Mouse (Mus musculus) liver, embryonic 16.5 days (tissue): ENCODE results near the gene Nr3c2. TPM values are rescaled to one million over a fixed set of nuclear protein-coding genes. Genes with fewer than 3 reads are reported as not detected.

Experiments used
- ATAC-seq: fragments of 200-750 bp; cut with Nextera tagmentation; 2 replicates; pipeline ENCODE4 v1.8.0; 2017; ENCODE audit warnings: low read depth, mild to moderate bottlenecking, moderate number of reproducible peaks, moderate library complexity
- H3K27ac ChIP-seq: fragments of 300-500 bp; sonication (generic); 2 replicates; pipeline ENCODE4 v1.5.1; 2014; ENCODE audit warnings: mild to moderate bottlenecking, low read length
- H3K27me3 ChIP-seq: fragments of 300-500 bp; sonication (generic); 2 replicates; pipeline ENCODE4 v1.6.1; 2014; ENCODE audit warnings: low read depth, low read length, mixed read lengths; ENCODE audit not compliant: control insufficient read depth, insufficient read depth
- H3K36me3 ChIP-seq: fragments of 300-500 bp; sonication (generic); 2 replicates; pipeline ENCODE4 v1.6.1; 2014; ENCODE audit warnings: mild to moderate bottlenecking; ENCODE audit not compliant: control insufficient read depth, insufficient read depth
- H3K4me1 ChIP-seq: fragments of 300-500 bp; sonication (generic); 2 replicates; pipeline ENCODE4 v1.6.1; 2014; ENCODE audit warnings: low read depth, low read length, mixed read lengths; ENCODE audit not compliant: control insufficient read depth
- H3K4me2 ChIP-seq: fragments of 300-500 bp; sonication (generic); 2 replicates; pipeline ENCODE4 v1.6.1; 2014; ENCODE audit warnings: low read depth, low read length, mixed read lengths
- H3K4me3 ChIP-seq: fragments of 300-500 bp; sonication (generic); 2 replicates; pipeline ENCODE4 v1.5.1; 2014; ENCODE audit warnings: low read depth, mild to moderate bottlenecking, low read length
- H3K9ac ChIP-seq: fragments of 300-500 bp; sonication (generic); 2 replicates; pipeline ENCODE4 v1.6.1; 2014; ENCODE audit warnings: low read depth, low read length
- H3K9me3 ChIP-seq: fragments of 300-500 bp; sonication (generic); replicated peaks from 2 replicates; pipeline ENCODE4 v1.6.1; 2016; ENCODE audit warnings: low read length; ENCODE audit not compliant: control insufficient read depth
- WGBS: fragments of 180-500 bp; shearing (Covaris S2); extraction: QIAGEN DNeasy Blood & Tissue Kit; methylation state at CpG from one replicate; pipeline ENCODE4 v1.1.7; 2014; ENCODE audit not compliant: insufficient replicate concordance; 5-methylcytosine and 5-hydroxymethylcytosine counted together
- polyA plus RNA-seq: library from polyadenylated mRNA; unstranded; fragments of >200 nt; fragmentation: Nextera tagmentation; extraction: Ambion mirVana; gene quantifications from 2 replicates; pipeline ENCODE4 v1.2.1, GENCODE M21; 2015

The Nr3c2 gene
- polyA plus RNA-seq, 1 experiment from 2014 or later, result 2.1 TPM

- Histone ChIP-seq H3K36me3 (no peaks in the 10 kb centered on the region), H3K4me2 (no peak overlapping the region), H3K9me3 (no peaks in the 10 kb centered on the region), H3K9ac (no peak overlapping the region), H3K27me3 (no peaks in the 10 kb centered on the region), H3K27ac (no peak overlapping the region), H3K4me3 (no peak overlapping the region), H3K4me1 (no peaks in the 10 kb centered on the region)
- WGBS, result 67% methylated on average over 3 of the region's 3 CpGs
- no peak for ATAC-seq
Observed at GRCm38 (mm10) chr8:77279977-77280376, 380.7 kb downstream of the Nr3c2 start.

GRCm38 (mm10) chr8:77282605-77283236, 383.5 kb downstream of the Nr3c2 start:
- Histone ChIP-seq H3K36me3 (no peaks in the 10 kb centered on the region), H3K27ac (no peak overlapping the region), H3K4me2 (no peak overlapping the region), H3K4me1 (no peaks in the 10 kb centered on the region), H3K9ac (no peak overlapping the region), H3K27me3 (no peaks in the 10 kb centered on the region), H3K9me3 (no peaks in the 10 kb centered on the region), H3K4me3 (no peak overlapping the region)
- no peak for ATAC-seq
- WGBS, result 42% methylated on average over 7 of the region's 7 CpGs

GRCm38 (mm10) chr8:77284473-77284872, 385.2 kb downstream of the Nr3c2 start:
- Histone ChIP-seq H3K36me3 (no peaks in the 10 kb centered on the region), H3K27me3 (no peaks in the 10 kb centered on the region), H3K4me1 (no peaks in the 10 kb centered on the region), H3K9ac (no peak overlapping the region), H3K9me3 (no peaks in the 10 kb centered on the region), H3K27ac (no peak overlapping the region), H3K4me2 (no peak overlapping the region), H3K4me3 (no peak overlapping the region)
- WGBS, result 60% methylated on average over 3 of the region's 3 CpGs
- ATAC-seq, result no peak

DNA sequence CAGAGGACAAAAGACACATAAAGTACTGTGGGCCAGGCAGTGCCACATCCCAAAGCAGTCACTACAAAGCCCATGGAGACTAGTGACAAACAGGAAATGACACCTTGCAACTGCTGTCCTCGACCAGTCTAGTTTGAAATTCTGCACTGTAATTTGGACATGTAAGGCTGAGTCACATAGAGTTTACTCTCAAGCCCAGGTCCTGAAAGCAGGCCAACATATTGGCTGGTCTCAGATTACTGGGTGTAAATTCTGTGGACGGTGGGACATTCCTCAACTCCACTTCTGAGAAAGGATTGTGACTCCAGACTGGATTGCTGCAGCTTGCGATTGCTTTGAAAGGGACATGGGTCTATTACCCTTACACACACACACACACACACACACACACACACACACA, 388.8 kb downstream of the Nr3c2 start:
- no peak overlapping the region for H3K4me3 ChIP-seq
- no peaks in the 10 kb centered on the region for H3K27me3 ChIP-seq
- H3K27ac ChIP-seq, result no peak overlapping the region
- no peak overlapping the region for H3K9ac ChIP-seq
- no peak overlapping the region for H3K4me2 ChIP-seq
- no peaks in the 10 kb centered on the region for H3K36me3 ChIP-seq
- ATAC-seq, result no peak
- no peaks in the 10 kb centered on the region for H3K9me3 ChIP-seq
- WGBS, result 78% methylated on average over 3 of the region's 3 CpGs
- no peaks in the 10 kb centered on the region for H3K4me1 ChIP-seq

DNA sequence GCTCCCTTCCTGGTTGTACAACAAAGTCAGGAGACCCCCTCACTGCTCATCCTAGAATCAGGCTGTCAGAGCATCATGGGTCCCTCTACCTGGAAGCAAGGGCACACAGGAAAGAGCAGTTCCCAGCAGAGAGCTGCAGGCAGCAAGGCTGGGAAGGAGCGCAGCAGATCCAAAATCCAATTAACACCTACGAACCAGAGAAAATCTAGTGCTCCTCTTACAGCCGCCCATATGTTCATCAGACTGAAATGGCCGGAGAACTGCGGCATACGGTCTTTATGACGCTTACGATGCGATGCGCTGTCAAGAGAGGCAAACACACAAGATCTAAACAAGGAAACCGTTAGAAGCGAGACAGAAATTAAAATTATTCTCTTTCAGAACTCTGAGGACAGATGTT, 389.2 kb downstream of the Nr3c2 start:
- 84% methylated on average over 12 of the region's 12 CpGs for WGBS
- Histone ChIP-seq H3K9me3 (no peaks in the 10 kb centered on the region), H3K4me2 (no peak overlapping the region), H3K4me1 (no peaks in the 10 kb centered on the region), H3K27me3 (no peaks in the 10 kb centered on the region), H3K9ac (no peak overlapping the region), H3K36me3 (no peaks in the 10 kb centered on the region), H3K27ac (no peak overlapping the region), H3K4me3 (no peak overlapping the region)
- no peak for ATAC-seq

DNA sequence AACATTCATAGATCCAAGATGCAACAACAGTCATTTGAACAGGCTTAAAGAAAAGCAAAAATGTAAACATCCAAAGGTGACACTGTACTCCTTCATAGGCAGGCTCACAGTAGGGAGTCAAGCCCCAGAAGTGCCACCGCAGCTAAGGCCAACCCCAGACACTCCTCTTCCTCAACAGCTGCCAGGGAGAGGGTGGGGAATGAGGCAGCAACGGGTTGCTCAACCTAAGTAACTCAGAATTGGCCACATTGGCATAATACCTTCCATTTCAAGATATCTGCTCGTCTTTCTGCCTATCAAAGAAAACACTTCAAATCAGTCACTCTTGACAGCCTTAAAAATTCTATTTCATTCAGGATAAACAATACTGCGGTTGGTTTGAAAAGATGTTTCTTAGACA, 392.9 kb downstream of the Nr3c2 start:
- H3K27me3 ChIP-seq, result no peaks in the 10 kb centered on the region
- no peak overlapping the region for H3K9ac ChIP-seq
- no peak overlapping the region for H3K4me3 ChIP-seq
- ATAC-seq, result no peak
- no peaks in the 10 kb centered on the region for H3K4me1 ChIP-seq
- WGBS, result 56% methylated on average over 4 of the region's 4 CpGs
- H3K4me2 ChIP-seq, result no peak overlapping the region
- H3K27ac ChIP-seq, result no peak overlapping the region
- no peaks in the 10 kb centered on the region for H3K36me3 ChIP-seq
- no peaks in the 10 kb centered on the region for H3K9me3 ChIP-seq

DNA sequence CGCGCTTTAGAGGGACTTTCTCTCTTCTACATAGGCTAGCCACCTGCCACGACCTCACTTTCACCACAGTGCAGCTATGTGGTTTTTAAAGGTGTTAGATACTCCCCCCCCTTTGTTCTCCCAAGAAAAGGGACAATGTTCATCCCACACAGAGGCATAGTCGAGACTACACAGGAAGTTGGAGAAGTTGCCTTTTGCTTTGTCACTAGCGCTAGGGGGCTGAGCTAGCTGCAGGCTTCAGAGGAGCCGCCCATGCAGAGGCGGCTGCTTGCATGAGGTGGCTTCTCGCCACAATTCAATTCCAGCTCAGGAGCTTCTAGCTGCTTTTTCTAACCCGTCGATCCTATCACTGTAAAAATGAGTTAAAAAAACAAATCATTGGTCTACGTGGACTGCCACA, 393.4 kb downstream of the Nr3c2 start:
- Histone ChIP-seq H3K27ac (no peak overlapping the region), H3K4me2 (no peak overlapping the region), H3K4me3 (no peak overlapping the region), H3K4me1 (no peaks in the 10 kb centered on the region), H3K36me3 (no peaks in the 10 kb centered on the region), H3K9me3 (no peaks in the 10 kb centered on the region), H3K27me3 (no peaks in the 10 kb centered on the region), H3K9ac (no peak overlapping the region)
- WGBS, result 70% methylated on average over 11 of the region's 11 CpGs
- no peak for ATAC-seq

GRCm38 (mm10) chr8:77294599-77294998, 395.4 kb downstream of the Nr3c2 start:
- H3K27ac ChIP-seq, result no peak overlapping the region
- H3K9me3 ChIP-seq, result no peaks in the 10 kb centered on the region
- no peak overlapping the region for H3K4me2 ChIP-seq
- ATAC-seq, result no peak
- no peak overlapping the region for H3K9ac ChIP-seq
- H3K27me3 ChIP-seq, result no peaks in the 10 kb centered on the region
- no peaks in the 10 kb centered on the region for H3K36me3 ChIP-seq
- WGBS, result 79% methylated on average over 11 of the region's 11 CpGs
- H3K4me3 ChIP-seq, result no peak overlapping the region
- H3K4me1 ChIP-seq, result no peaks in the 10 kb centered on the region
